Mouse (Mus musculus): ENCODE results near the gene Ciart.

- peak; percentile 96 for TF ChIP-seq POLR2A (IDR thresholded peaks at IDR 0.05; ENCODE audit: low read depth, low read length)
- no peak for TF ChIP-seq CTCF (IDR thresholded peaks at IDR 0.05; ENCODE audit: extremely low read depth, insufficient read length, insufficient replicate concordance, low read depth, low read length)
These were observed 10.6 kb downstream of the Ciart start, which contains the start of gene Mrps21 for GRCm38 (mm10) chr3:95871392-95871867.

All from small intestine, adult 2 months (tissue).